Mouse (Mus musculus): ENCODE measurements around the gene Themis3. TPM values are rescaled to one million over a fixed set of nuclear protein-coding genes. Genes with fewer than 3 reads are reported as not detected.
"Not testable (repeated sequence)": the region's sequence is repeated elsewhere in the genome, so short reads cannot be mapped to it uniquely, and the experiment has no call there.

Gene Themis3
- total RNA-seq, 2 experiments from 2014 or later: 0.15 TPM; not detected in 1

DNA sequence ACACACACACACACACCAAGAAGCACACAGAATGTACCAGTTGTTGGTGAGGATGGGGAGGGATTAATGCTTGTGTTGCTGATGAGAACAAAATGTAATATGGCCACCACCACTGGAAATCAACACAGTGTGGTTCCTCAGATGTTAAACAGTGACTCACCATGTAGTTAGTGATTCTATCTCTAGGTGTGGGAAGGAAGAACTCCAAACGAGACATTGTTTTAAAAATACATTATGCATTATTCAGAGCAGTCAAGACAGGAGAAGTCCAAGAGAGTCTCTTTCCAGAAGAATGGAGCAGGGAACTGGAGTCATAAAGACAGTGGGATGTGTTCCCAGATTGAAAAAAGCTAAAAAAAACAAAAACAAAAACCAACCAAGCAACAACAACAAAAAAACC, 30.9 kb downstream of the Themis3 start:
- intact Hi-C loops (cut with DNase I): no loop called here
- DNase-seq (ENCODE audit: low spot score in 2 of 2): no peak

DNA sequence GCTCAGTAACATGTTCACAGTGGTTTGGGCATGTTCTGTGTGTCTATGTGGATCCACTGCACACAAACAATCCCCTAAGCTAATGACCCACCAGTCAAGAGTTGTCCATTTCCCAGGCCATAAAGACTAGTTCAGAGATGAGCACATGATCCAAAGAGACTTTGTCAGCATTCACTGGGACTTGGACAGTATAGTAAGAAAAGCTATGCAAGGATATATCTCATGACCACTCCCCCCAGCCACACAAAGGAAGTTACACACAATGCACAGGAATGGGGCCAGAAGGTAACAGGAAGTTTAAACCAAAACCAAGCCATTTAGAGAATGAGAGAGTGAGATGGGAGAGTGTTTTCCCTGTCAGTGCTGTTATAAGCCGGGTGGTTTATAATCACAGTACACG, 33.0 kb downstream of the Themis3 start:
- DNase-seq (ENCODE audit: low spot score in 2 of 2): no peak
- intact Hi-C loops (cut with DNase I): no loop called here

DNA sequence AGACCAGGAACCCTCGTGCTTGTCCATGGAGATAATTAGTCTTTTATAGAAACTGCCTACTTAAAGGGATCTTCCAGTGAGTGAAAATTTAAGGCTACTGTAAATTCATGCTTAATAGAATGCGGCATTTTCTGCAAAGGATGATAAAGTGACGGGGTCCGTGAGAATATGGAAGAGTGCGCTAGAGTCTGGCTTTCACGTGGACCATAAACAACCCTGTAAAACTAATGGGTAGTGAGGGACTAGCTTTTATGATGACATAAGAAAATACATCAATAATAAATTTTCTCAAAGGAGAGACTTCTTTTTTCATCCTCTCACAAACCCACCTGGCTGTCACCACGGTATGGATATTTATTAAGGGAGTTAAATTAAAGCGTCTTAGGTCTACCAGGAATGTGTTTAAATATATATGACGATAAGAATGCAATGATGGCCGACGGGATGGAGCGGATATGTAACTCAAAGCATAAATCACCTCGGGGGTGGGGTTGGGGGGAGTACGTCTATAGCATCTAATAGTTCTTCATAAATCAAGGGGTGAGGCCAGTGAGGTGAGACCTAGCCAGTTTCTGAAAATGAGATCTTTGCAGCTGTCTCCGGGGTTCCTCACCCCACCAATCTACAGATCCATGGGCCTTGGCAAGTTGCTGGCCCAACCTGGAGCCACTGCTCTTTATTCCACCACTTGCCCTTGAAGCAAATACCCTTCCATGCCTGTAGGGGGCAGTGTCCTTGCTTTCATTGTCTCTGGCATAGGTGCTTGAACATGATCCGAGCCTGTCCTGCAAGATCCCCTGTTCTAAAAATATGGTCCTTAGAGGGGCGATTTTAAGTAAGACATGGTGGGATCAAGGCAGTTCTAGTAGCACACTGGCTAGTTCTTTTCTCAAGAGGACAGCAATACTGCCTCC, 35.8 kb downstream of the Themis3 start:
- intact Hi-C loops (cut with DNase I): no loop called here
- no peak for DNase-seq (ENCODE audit: low spot score in 2 of 2)

- no peak for DNase-seq (ENCODE audit: low spot score in 2 of 2)
- intact Hi-C loops (cut with DNase I): no loop called here
Observed at GRCm38 (mm10) chr17:66552690-66553089, 41.7 kb downstream of the Themis3 start.

- intact Hi-C loops (cut with DNase I): no loop called here
Observed at GRCm38 (mm10) chr17:66550486-66550885, 43.9 kb downstream of the Themis3 start.

DNA sequence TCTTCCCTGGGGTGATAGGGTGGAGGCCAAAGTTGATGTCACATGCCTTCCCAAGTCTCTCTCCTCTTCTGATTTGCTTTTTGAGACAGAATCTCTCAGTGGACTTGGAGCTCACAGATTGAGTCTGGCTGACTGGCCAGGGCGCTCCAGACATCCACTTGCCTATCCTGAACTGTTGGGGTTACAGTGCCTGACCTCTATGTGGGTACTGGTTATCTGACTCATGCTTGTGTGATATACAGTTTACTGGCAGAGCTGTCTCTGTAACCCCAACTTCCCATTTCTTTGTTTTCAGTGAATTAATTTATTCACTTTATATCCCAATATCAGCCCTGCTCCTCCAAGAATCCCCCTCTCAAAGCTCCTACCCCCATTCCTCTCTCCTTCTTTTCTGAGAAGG, 62.1 kb downstream of the Themis3 start:
- no peak for DNase-seq (ENCODE audit: low spot score in 2 of 2)
- intact Hi-C loops (cut with DNase I): no loop called here

More at GRCm38 (mm10) chr17:66550486-66550885, 43.9 kb downstream of the Themis3 start:
- no peak for DNase-seq (ENCODE audit: low spot score in 2 of 2)

DNA sequence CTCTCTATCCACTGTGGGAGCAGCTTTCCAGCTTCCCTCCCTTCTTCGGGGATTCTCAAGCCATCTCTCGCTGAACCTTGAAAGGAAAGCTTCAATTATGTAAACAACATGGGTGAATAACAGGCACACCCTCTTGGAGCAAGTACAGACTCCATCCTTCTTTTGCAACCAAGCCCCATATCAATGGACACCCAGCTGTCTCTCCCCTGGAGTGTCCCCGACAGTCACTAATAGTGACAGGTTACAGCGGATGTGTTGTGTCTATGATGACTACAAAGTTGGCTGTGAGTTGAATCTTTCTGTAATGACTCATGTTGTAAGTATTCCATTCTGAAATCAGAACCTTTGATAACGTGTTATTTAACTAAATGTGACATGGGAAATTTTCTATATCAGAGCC, 71.0 kb downstream of the Themis3 start:
- intact Hi-C loops (cut with DNase I): no loop called here
- DNase-seq (ENCODE audit: low spot score in 2 of 2): no peak

GRCm38 (mm10) chr17:66522631-66523030, 71.8 kb downstream of the Themis3 start:
- intact Hi-C loops (cut with DNase I); DNase-seq (ENCODE audit: low spot score in 2 of 2): not testable (repeated sequence)

DNA sequence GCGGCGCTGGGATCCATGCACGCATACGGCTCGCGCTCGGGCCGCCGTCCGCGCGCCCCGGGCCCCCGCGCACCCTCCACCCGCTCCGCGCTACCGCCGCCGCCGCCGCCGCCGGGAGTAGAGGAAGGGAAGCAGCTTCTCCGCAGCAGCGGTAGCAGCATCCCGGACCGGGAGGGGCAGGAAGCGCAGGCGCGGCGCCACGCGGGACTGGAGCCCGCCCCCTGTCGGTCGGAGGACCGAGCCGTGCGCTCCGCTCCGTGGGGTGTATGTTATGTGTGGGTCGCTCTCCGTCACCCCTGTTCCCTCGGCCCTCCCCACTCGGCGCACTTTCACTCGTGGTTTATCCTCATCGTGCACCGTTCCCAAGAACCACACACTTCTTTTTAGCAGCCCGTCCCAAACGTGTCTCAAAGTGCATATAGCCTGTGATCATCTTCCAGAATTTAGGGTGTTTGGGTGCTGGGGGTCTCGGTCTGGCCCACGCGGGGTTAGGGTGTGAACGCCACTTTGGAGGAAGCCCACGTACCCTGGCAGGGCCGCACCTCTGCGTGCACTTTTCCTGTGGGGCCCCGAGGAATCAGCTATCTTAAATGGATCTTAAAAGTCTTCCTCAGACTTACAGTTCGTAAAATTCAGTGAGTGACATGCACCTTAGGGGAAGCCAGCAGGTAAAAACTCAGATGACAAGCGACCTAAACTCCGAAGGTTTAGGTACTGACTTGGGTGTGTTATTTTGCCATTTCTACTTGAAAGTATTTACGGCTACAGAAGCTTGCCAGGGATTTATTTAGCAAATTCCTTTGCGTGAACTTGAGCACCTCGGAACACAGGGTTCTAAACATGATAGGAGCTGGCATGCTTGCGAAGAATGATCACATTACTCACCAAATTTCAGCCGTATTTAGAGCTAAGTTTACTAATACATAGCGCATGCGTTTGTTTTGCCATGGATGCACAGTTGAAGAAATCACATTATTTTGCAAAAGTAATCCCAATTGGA, 74.6 kb downstream of the Themis3 start, which contains the start of gene Rab12:
Gene Rab12, minus strand, starts transcription at position 176 of the 1,000 bp plus-strand sequence.
- intact Hi-C loops (cut with DNase I): no loop called here

DNA sequence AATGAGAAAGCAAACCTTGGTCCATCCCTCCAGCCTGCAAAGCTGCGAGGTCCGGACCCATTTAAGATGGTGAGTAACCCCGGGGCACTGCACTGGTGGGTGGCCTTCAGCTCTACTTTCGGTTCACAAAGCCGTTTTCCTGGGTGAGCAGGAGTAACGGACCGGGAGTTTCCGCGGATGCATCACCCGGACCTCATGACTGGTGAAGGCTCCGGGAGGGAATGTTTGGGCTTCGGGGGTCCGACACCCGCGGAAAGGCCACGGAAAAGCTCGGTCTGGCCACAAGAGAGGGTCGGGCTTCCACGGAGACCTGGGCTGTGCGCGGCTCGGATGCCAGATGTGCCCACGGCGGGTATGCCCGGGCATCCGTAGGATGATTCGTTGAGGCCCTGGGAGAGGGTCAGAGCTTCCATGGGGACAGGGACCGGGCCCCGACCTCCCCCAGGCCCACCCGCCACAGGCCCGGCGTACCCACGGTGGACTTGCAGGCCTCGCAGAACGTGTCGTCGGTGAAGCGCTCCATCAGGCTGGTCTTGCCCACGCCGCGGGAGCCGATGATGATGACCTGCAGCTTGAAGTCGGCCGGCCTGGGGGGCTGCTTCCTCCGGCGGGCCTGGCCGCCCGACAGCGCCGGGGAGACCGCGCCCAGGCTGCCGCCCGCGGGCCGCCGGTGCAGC, 75.4 kb downstream of the Themis3 start:
- DNase-seq (ENCODE audit: low spot score in 2 of 2): no peak

More for the DNA sequence above, 74.6 kb downstream of the Themis3 start, which contains the start of gene Rab12:
- peak; percentile 83 to 87 for DNase-seq (ENCODE audit: low spot score in 2 of 2)

GRCm38 (mm10) chr17:66516953-66517352, 77.5 kb downstream of the Themis3 start:
- no peak for DNase-seq (ENCODE audit: low spot score in 2 of 2)
- intact Hi-C loops (cut with DNase I): no loop called here

More for the DNA sequence above, 75.4 kb downstream of the Themis3 start:
- intact Hi-C loops (cut with DNase I): no loop called here

- intact Hi-C loops (cut with DNase I): no loop called here
- no peak for DNase-seq (ENCODE audit: low spot score in 2 of 2)
Observed at GRCm38 (mm10) chr17:66514288-66514995, 80.0 kb downstream of the Themis3 start.

DNA sequence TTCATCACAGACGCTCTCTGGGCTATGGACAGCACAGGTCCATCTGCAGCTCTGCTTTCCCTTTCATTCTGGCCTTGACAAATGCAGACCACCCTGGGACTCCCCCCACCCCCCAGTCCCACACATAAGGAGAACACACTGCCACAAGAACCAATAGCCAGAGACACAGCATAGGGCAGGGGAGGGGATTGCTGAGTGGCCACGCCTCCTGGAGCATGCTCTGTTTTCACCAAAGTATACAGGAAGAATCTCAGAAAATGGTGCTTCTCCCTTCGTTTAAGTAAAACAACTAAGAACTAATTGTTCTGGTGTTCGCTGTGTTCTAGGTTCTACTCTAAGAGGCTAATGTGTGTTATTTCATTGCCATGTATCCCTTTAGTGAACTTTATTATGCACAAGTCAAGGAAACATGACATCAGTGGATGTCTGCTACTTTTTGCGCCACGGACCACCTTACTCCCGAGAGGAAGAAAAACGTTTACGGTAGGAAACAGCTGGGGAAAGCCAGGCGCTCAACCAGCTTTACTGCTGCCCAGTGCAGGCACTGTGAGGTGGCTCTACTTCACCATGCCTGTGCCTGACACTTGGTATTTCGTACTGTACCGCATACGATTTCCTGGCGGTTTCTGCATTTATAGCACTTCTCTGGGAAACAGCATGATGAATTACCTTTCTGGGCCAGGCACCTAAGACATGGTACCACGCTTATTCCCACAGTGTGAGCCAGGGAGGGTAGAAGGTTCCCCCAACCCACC, 82.0 kb downstream of the Themis3 start:
- DNase-seq (ENCODE audit: low spot score in 2 of 2): no peak
- intact Hi-C loops (cut with DNase I): no loop called here

DNA sequence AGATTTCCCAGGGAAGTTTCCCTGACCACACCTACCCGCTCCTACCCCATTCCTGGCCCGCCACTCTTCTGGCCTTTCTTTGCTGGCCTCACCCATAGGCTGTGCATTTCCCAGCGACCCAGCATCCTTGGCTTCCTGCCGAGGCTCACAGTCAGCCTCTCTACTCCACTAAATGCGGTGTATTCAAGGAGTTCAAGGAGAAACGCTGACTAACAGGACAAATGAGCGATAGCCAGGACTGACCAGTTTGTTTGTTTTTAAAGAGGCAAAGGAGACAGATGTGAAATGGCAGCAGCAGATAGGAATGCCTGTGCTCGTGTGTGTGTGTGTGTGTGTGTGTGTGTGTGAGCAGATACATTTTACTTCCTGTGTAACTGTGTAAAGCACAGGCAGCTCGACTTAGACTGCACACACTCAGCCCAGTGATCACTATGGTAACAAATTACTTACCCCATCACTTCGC, 84.2 kb downstream of the Themis3 start:
- DNase-seq (ENCODE audit: low spot score in 2 of 2): no peak
- intact Hi-C loops (cut with DNase I): no loop called here

- intact Hi-C loops (cut with DNase I): no loop called here
- no peak for DNase-seq (ENCODE audit: low spot score in 2 of 2)
Observed at GRCm38 (mm10) chr17:66507049-66507954, 87.1 kb downstream of the Themis3 start.

DNA sequence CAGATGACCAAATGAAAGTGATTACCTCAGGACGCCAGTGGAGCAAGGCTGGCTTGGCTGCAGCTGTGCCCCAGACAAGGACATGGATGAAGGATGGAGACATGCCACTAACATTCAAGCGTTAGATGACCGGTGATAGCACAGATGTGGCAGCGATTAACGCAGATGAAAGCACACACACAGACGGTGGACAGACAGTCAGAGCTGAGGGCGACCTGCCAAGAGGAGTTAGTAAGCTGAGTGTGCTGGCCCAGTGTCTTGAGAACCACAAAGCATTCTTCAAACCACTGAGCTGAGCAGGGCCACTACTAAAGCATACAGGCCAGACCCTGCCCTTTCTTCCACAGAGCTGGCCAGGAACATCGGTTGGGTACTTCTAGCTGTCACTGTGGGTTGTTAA, 89.5 kb downstream of the Themis3 start:
- intact Hi-C loops (cut with DNase I): no loop called here
- no peak for DNase-seq (ENCODE audit: low spot score in 2 of 2)
